Mouse (Mus musculus) hindbrain, postnatal 0 days (tissue): ENCODE data around the gene Sh2b2. TPM values are rescaled to one million over a fixed set of nuclear protein-coding genes. Genes with fewer than 3 reads are reported as not detected.

Experiments
- ATAC-seq: fragments of 200-750 bp; cut with Nextera tagmentation; 2 replicates; pipeline ENCODE4 v1.8.0; 2017; ENCODE audit warnings: mild to moderate bottlenecking, moderate TSS enrichment, moderate library complexity
- DNase-seq: peaks from one replicate; pipeline ENCODE4 v3.0.0-alpha.2; 2015; ENCODE audit warnings: low spot score
- H3K27ac ChIP-seq: fragments of 300-500 bp; sonication (generic); 2 replicates; pipeline ENCODE4 v1.5.1; 2014; ENCODE audit warnings: mild to moderate bottlenecking
- H3K27me3 ChIP-seq: fragments of 300-500 bp; sonication (generic); 2 replicates; pipeline ENCODE4 v1.6.1; 2014; ENCODE audit warnings: low read length, mixed read lengths; ENCODE audit not compliant: insufficient read depth
- H3K36me3 ChIP-seq: fragments of 300-500 bp; sonication (generic); 2 replicates; pipeline ENCODE4 v1.6.1; 2014; ENCODE audit warnings: low read length, mixed read lengths; ENCODE audit not compliant: insufficient read depth
- H3K4me1 ChIP-seq: fragments of 300-500 bp; sonication (generic); 2 replicates; pipeline ENCODE4 v1.6.1; 2014; ENCODE audit warnings: antibody characterized with exemption, low read length, mixed read lengths; ENCODE audit not compliant: insufficient read depth
- H3K4me2 ChIP-seq: fragments of 300-500 bp; sonication (generic); 2 replicates; pipeline ENCODE4 v1.6.1; 2014; ENCODE audit warnings: low read depth, mild to moderate bottlenecking, low read length, moderate library complexity, mixed read lengths
- H3K4me3 ChIP-seq: fragments of 300-500 bp; sonication (generic); 2 replicates; pipeline ENCODE4 v1.5.1; 2014; ENCODE audit warnings: low read length
- H3K9ac ChIP-seq: fragments of 300-500 bp; sonication (generic); replicated peaks from 2 replicates; pipeline ENCODE4 v1.6.1; 2014; ENCODE audit warnings: mild to moderate bottlenecking, low read length, moderate library complexity, mixed read lengths
- H3K9me3 ChIP-seq: fragments of 300-500 bp; sonication (generic); 2 replicates; pipeline ENCODE4 v1.6.1; 2016; ENCODE audit warnings: low read length, mixed read lengths
- CTCF ChIP-seq: IDR thresholded peaks from 2 replicates; pipeline ENCODE4 v1.5.1; 2016; ENCODE audit warnings: antibody characterized with exemption, control low read depth, low read depth
- WGBS: fragments of 180-500 bp; shearing (Covaris S2); extraction: QIAGEN DNeasy Blood & Tissue Kit; methylation state at CpG from one replicate; pipeline ENCODE4 v1.1.7; 2014; 5-methylcytosine and 5-hydroxymethylcytosine counted together
- polyA plus RNA-seq: library from polyadenylated mRNA; unstranded; fragments of >200 nt; fragmentation: Nextera tagmentation; extraction: Ambion mirVana; gene quantifications from 2 replicates; pipeline ENCODE4 v1.2.1, GENCODE M21; 2015
- total RNA-seq: library from RNA; depleted of rRNA; stranded (reverse); fragments of >200 nt; gene quantifications from 2 replicates; pipeline ENCODE4 v1.2.3, GENCODE M21; 2014

The Sh2b2 gene
- total and polyA plus RNA-seq, 2 experiments from 2014 or later: 15.3 to 49.6 TPM

DNA sequence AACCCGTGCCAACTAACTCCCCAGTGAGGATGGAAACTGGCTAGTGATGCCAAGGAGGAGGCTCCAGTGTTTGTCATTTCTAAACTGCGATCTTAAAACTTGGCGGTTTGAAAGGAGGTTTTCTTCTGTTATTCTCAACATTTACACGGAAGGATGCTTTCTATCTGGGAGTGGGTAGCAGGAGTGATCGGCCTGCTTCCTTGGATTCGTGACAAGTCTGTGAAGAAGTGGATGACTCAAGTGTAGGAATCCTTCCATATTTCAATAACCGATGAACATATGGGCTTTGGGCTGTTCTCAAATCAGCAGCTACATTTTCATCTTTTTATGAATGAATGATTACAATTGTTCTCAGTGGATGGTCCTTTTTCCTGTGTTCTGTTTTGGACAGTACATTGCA lies 38.8 kb upstream of the Sh2b2 start:
- Histone ChIP-seq H3K27me3 (no peaks in the 10 kb centered on the region), H3K9ac (no peak overlapping the region), H3K4me3 (no peak overlapping the region), H3K9me3 (no peaks in the 10 kb centered on the region), H3K4me1 (no peaks in the 10 kb centered on the region), H3K36me3 (peaks cover 41% of the 10 kb centered on the region), H3K27ac (no peak overlapping the region), H3K4me2 (no peak overlapping the region)
- TF ChIP-seq CTCF: no peak
- no peak for DNase-seq
- ATAC-seq: no peak
- 67% methylated on average over 7 of the region's 7 CpGs for WGBS

DNA sequence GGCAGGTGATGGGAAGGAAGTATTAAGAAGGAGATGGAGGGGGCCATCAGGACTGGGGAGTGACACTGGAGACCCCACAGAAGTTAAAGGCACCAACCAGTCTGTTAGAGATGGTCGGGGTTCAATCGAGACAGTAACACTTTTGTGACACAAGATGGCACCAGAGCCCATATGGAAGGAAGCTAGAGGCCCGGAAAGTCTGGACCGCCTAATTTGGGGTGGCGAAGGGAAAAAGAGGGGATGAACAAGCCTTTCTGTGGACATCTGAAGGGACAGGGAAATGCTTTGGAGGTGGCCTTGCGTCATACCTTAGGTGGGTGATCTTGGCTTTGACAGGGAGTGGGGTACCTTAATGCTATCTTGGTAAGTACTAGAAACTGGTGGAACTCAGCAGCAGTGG lies 35.0 kb upstream of the Sh2b2 start:
- ATAC-seq: no peak
- no peak overlapping the region for H3K9ac ChIP-seq
- peaks cover 64% of the 10 kb centered on the region for H3K36me3 ChIP-seq
- no peaks in the 10 kb centered on the region for H3K27me3 ChIP-seq
- no peak overlapping the region for H3K4me3 ChIP-seq
- no peaks in the 10 kb centered on the region for H3K4me1 ChIP-seq
- H3K27ac ChIP-seq: no peak overlapping the region
- WGBS: 56% methylated on average over 6 of the region's 6 CpGs
- H3K4me2 ChIP-seq: no peak overlapping the region
- TF ChIP-seq CTCF: peak; percentile 87
- no peaks in the 10 kb centered on the region for H3K9me3 ChIP-seq
- DNase-seq: peak; percentile 76

DNA sequence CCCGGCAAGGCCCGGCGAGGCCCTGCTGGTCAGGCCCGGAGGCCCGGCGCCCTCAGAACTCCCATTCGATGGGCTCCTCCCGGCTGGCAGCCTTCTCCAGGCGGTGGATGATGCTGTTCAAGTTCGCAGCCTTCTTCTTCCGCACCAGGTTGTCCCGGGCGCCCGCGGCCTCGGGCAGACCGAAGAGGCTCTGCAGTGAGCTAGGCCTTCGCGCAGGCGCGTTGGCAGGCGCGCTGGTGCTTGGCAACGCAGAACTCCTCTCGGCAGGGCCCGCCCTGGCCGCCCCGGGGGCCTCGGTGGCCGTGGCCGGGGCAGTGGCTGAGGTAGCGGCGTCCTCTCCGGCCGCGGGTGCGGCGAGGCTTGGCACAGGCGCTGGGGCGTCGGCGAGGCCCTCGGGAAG lies 28.4 kb upstream of the Sh2b2 start:
- no peak for ATAC-seq
- WGBS: 92% methylated on average over 43 of the region's 43 CpGs
- Histone ChIP-seq H3K4me1 (no peaks in the 10 kb centered on the region), H3K36me3 (peaks cover 49% of the 10 kb centered on the region), H3K27ac (no peak overlapping the region), H3K4me3 (no peak overlapping the region), H3K9ac (no peak overlapping the region), H3K4me2 (no peak overlapping the region), H3K27me3 (no peaks in the 10 kb centered on the region), H3K9me3 (no peaks in the 10 kb centered on the region)
- no peak for DNase-seq
- TF ChIP-seq CTCF: no peak

DNA sequence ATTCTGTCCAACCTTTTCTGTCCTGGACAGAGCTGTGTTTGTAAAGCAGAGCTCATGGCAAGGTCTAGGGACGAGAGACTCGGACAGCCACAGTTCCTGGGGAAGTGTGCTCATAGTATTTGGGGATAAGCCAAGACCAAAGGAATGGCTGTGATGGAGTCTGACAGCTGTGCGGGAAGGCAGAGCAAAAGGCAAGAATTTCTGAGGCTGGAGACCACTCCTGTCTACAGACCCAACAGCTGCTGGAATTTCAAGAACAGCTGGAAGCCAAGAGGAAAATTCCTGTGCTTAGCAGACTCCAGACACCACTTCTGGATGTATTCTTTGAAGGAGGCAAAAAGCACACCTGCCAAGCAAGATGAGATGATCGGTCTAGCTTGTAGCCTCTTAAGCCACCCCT lies 23.6 kb upstream of the Sh2b2 start:
- Histone ChIP-seq H3K36me3 (peaks cover 13% of the 10 kb centered on the region; the same call in 1 of the 2 replicates), H3K4me1 (no peaks in the 10 kb centered on the region), H3K27me3 (no peaks in the 10 kb centered on the region), H3K9ac (no peak overlapping the region), H3K4me2 (no peak overlapping the region), H3K4me3 (no peak overlapping the region), H3K9me3 (no peaks in the 10 kb centered on the region), H3K27ac (no peak overlapping the region)
- ATAC-seq: no peak
- no peak for TF ChIP-seq CTCF
- DNase-seq: no peak
- WGBS: 64% methylated on average over 4 of the region's 4 CpGs

- no peak overlapping the region for H3K4me2 ChIP-seq
- no peak for TF ChIP-seq CTCF
- no peaks in the 10 kb centered on the region for H3K9me3 ChIP-seq
- H3K4me3 ChIP-seq: no peak overlapping the region
- ATAC-seq (no peak), DNase-seq (no peak)
- WGBS: 78% methylated on average over 7 of the region's 7 CpGs
- H3K4me1 ChIP-seq: no peaks in the 10 kb centered on the region
- no peak overlapping the region for H3K9ac ChIP-seq
- H3K27ac ChIP-seq: no peak overlapping the region
- H3K36me3 ChIP-seq: no peaks in the 10 kb centered on the region
- H3K27me3 ChIP-seq: no peaks in the 10 kb centered on the region
Observed at GRCm38 (mm10) chr5:136266077-136266476, 19.7 kb upstream of the Sh2b2 start.

- H3K36me3 ChIP-seq: no peaks in the 10 kb centered on the region
- H3K9ac ChIP-seq: no peak overlapping the region
- no peak for ATAC-seq
- H3K27me3 ChIP-seq: no peaks in the 10 kb centered on the region
- no peak overlapping the region for H3K4me2 ChIP-seq
- no peaks in the 10 kb centered on the region for H3K4me1 ChIP-seq
- no peaks in the 10 kb centered on the region for H3K9me3 ChIP-seq
- DNase-seq: peak; percentile 21
- no peak for TF ChIP-seq CTCF
- 77% methylated on average over 4 of the region's 4 CpGs for WGBS
- no peak overlapping the region for H3K4me3 ChIP-seq
- no peak overlapping the region for H3K27ac ChIP-seq
Observed at GRCm38 (mm10) chr5:136263342-136263741, 17.0 kb upstream of the Sh2b2 start.

DNA sequence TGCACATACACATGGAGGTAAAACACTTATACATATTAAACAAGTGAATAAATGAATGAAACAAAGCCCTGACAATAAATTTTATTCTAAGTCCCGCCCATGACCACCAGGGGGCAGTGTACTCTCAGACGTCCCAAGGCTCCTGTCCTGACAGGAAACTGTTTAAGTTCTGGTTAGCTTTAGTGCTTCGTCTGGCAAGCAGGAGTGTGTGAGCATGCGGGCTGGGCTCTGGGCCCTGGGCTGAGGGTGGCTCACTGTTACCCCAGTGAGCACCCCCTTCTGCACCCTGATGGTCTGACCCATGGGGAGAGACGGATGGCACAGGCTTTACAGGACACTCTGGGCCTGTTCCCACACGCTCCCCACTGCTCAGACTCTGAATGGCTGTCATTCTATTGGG lies 12.6 kb upstream of the Sh2b2 start:
- Histone ChIP-seq H3K9me3 (no peaks in the 10 kb centered on the region), H3K27ac (no peak overlapping the region), H3K4me3 (no peak overlapping the region), H3K4me2 (no peak overlapping the region), H3K27me3 (no peaks in the 10 kb centered on the region), H3K36me3 (no peaks in the 10 kb centered on the region; the same call in 1 of the 2 replicates), H3K9ac (no peak overlapping the region), H3K4me1 (no peaks in the 10 kb centered on the region)
- peak; percentile 63; the same call in 1 of the 2 replicates for ATAC-seq
- 32% methylated on average over 6 of the region's 6 CpGs for WGBS
- peak; percentile 80 for DNase-seq
- peak; percentile 89 for TF ChIP-seq CTCF
